Comparison of ENCODE assay signal across 10 mouse cellular contexts in genomic region chr1:185200571-185201395, GRCm38 (mm10). TPM values are rescaled to one million over a fixed set of nuclear protein-coding genes. Genes with fewer than 3 reads are reported as not detected.
DNase-seq lines count a peak whose midpoint lies in the region; ATAC-seq lines count a peak whose summit lies in the region.
"Had no signal": no experiment of that assay in that cellular context is flagged by ENCODE, and none has a peak within 500 bp of the region (broad histone marks: within the 10 kb centered on the region; RNA-seq: fewer than 3 reads in every experiment).

No protein-coding gene starts in this region.

- H3K27ac ChIP-seq in heart, embryonic 12.5 days (ENCODE audit: poor library complexity, severe bottlenecking): peak overlapping the region; percentile 2; the same call in 1 of the 2 replicates
- H3K27ac ChIP-seq in heart, embryonic 11.5 days (ENCODE audit: low read depth, low read length): no peak overlapping the region
- peak overlapping the region; percentile 70 for H3K27ac ChIP-seq in hindbrain, embryonic 15.5 days (replicated peaks)

- H3K4me1 ChIP-seq in heart, embryonic 12.5 days (replicated peaks): peaks cover 7% of the 10 kb centered on the region
- H3K4me1 ChIP-seq in heart, embryonic 11.5 days (ENCODE audit: control insufficient read depth, insufficient read depth, low read length): peaks cover 14% of the 10 kb centered on the region
- peaks cover 35% of the 10 kb centered on the region for H3K4me1 ChIP-seq in hindbrain, embryonic 15.5 days (replicated peaks)

- WGBS in heart, embryonic 12.5 days: 59% methylated on average over 22 of the region's 22 CpGs
- WGBS in heart, embryonic 11.5 days (ENCODE audit: insufficient replicate concordance): 66% methylated on average over 22 of the region's 22 CpGs
- WGBS in hindbrain, embryonic 15.5 days: 25% methylated on average over 22 of the region's 22 CpGs

- ATAC-seq in heart, embryonic 12.5 days (ENCODE audit: insufficient number of reproducible peaks, low FRiP score): no peak
- no peak for ATAC-seq in heart, embryonic 11.5 days (replicated peaks; ENCODE audit: insufficient number of reproducible peaks, low FRiP score, low TSS enrichment)
- no peak for ATAC-seq in hindbrain, embryonic 15.5 days (ENCODE audit: low FRiP score, low read depth)

- DNase-seq in thymus, postnatal 25 days: peak; percentile 9
- DNase-seq in thymus, adult 18-20 months: no peak
- DNase-seq in ovary, adult 18-20 months (ENCODE audit: low spot score): no peak
- no peak for DNase-seq in ovary, postnatal 36 days (ENCODE audit: low spot score)
- DNase-seq in thymus, postnatal 36 days: no peak

- no peak overlapping the region for H3K4me2 ChIP-seq in heart, embryonic 12.5 days
- H3K4me2 ChIP-seq in heart, embryonic 11.5 days: no peak overlapping the region
- H3K4me2 ChIP-seq in hindbrain, embryonic 15.5 days: peak overlapping the region; percentile 32; the same call in 1 of the 2 replicates
- H3K4me2 ChIP-seq: liver, embryonic 11.5 days had no signal

- H3K36me3 ChIP-seq in heart, embryonic 12.5 days: no peaks in the 10 kb centered on the region
- no peaks in the 10 kb centered on the region for H3K36me3 ChIP-seq in heart, embryonic 11.5 days (ENCODE audit: control insufficient read depth, insufficient read depth, low read length)
- H3K36me3 ChIP-seq in hindbrain, embryonic 15.5 days: no peaks in the 10 kb centered on the region

- no peak overlapping the region for H3K4me3 ChIP-seq in heart, embryonic 12.5 days
- H3K4me3 ChIP-seq in heart, embryonic 11.5 days (ENCODE audit: low read depth, low read length): no peak overlapping the region
- no peak overlapping the region for H3K4me3 ChIP-seq in hindbrain, embryonic 15.5 days

- 0 out of 2 replicates have a peak, but pooled peaks cover 10% of the 10 kb centered on the region for H3K27me3 ChIP-seq in heart, embryonic 12.5 days (replicated peaks)
- H3K27me3 ChIP-seq in heart, embryonic 11.5 days (ENCODE audit: control insufficient read depth, insufficient read depth, low read length): no peaks in the 10 kb centered on the region
- no peaks in the 10 kb centered on the region for H3K27me3 ChIP-seq in hindbrain, embryonic 15.5 days
- H3K27me3 ChIP-seq: CH12.LX had no signal

- H3K9ac ChIP-seq in heart, embryonic 12.5 days: no peak overlapping the region
- no peak overlapping the region for H3K9ac ChIP-seq in heart, embryonic 11.5 days (ENCODE audit: low read depth, low read length)
- H3K9ac ChIP-seq in hindbrain, embryonic 15.5 days: peak overlapping the region; percentile 3; the same call in 1 of the 2 replicates

- H3K9me3 ChIP-seq in heart, embryonic 12.5 days (replicated peaks): no peaks in the 10 kb centered on the region
- H3K9me3 ChIP-seq in heart, embryonic 11.5 days (replicated peaks; ENCODE audit: control insufficient read depth, low read length): no peaks in the 10 kb centered on the region
- H3K9me3 ChIP-seq in hindbrain, embryonic 15.5 days: no peaks in the 10 kb centered on the region

RNA-seq across cellular contexts. Expression of gene Rab3gap2, which starts 3.1 kb away (rescaled TPM):
- 19.0 and 19.1 TPM in 2 replicates for polyA plus RNA-seq in heart, embryonic 12.5 days (2016; fragmentation: Nextera tagmentation; extraction: Ambion mirVana)
- 18.9 and 19.1 TPM in 2 replicates for polyA plus RNA-seq in heart, embryonic 11.5 days (2014; fragmentation: Nextera tagmentation; extraction: Ambion mirVana)
- polyA plus RNA-seq in hindbrain, embryonic 15.5 days (2015; fragmentation: Nextera tagmentation; extraction: Ambion mirVana): 25.4 and 25.8 TPM in 2 replicates
